Mouse (Mus musculus) v-Abl transformed pro-B cells (cell line): ENCODE data around the gene Mia3.
"Not testable (repeated sequence)": the region's sequence is repeated elsewhere in the genome, so short reads cannot be mapped to it uniquely, and the experiment has no call there.

Experiments used
- in situ Hi-C, 2 experiments: fragments of 400-800 bp; cut with MboI; formaldehyde crosslinking; loops; one replicate each; pipeline ENCODE4 v1.15.1; 2025; ENCODE audit not compliant: unreplicated experiment in 2 of 2

The Mia3 gene

GRCm38 (mm10) chr1:183345817-183346195, 23.5 kb downstream of the Mia3 start:
- in situ Hi-C loops, result loop anchor here in 1 of 2 experiments (5.0 kb wide), 1 partner anchor 1856 kb away; the partner anchor contains the start of gene Rab3gap2

GRCm38 (mm10) chr1:183344886-183345816, 24.2 kb downstream of the Mia3 start:
- in situ Hi-C loops, result loop anchor here in 1 of 2 experiments (5.0 kb wide), 1 partner anchor 1857 kb away; the partner anchor contains the start of gene Rab3gap2

GRCm38 (mm10) chr1:183342902-183343301, 26.5 kb downstream of the Mia3 start:
- in situ Hi-C loops, result not testable (repeated sequence)

- in situ Hi-C loops, result no loop called here
These were observed 42.2 kb downstream of the Mia3 start for GRCm38 (mm10) chr1:183327171-183327570.

- in situ Hi-C loops, result loop anchor here in 1 of 2 experiments (25.0 kb wide), 1 partner anchor 1888 kb away; the partner anchor contains the start of gene Rab3gap2
These were observed 44.9 kb downstream of the Mia3 start for GRCm38 (mm10) chr1:183324433-183324832.

GRCm38 (mm10) chr1:183323923-183324322, 45.4 kb downstream of the Mia3 start:
- in situ Hi-C loops, result loop anchor here in 1 of 2 experiments (25.0 kb wide), 1 partner anchor 1888 kb away; the partner anchor contains the start of gene Rab3gap2

- in situ Hi-C loops, result loop anchor here in 1 of 2 experiments (25.0 kb wide), 1 partner anchor 1890 kb away; the partner anchor contains the start of gene Rab3gap2
These were observed 46.9 kb downstream of the Mia3 start for GRCm38 (mm10) chr1:183322496-183322895.

- in situ Hi-C loops, result loop anchor here in 1 of 2 experiments (25.0 kb wide), 1 partner anchor 1892 kb away; the partner anchor contains the start of gene Rab3gap2
These were observed 48.6 kb downstream of the Mia3 start for GRCm38 (mm10) chr1:183320708-183321107.

GRCm38 (mm10) chr1:183315783-183316182, 53.6 kb downstream of the Mia3 start:
- in situ Hi-C loops, result loop anchor here in 1 of 2 experiments (25.0 kb wide), 1 partner anchor 1897 kb away; the partner anchor contains the start of gene Rab3gap2

- in situ Hi-C loops, result loop anchor here in 1 of 2 experiments (25.0 kb wide), 1 partner anchor 1900 kb away; the partner anchor contains the start of gene Rab3gap2
These were observed 57.3 kb downstream of the Mia3 start for GRCm38 (mm10) chr1:183312076-183312475.

GRCm38 (mm10) chr1:183309601-183310000, 59.8 kb downstream of the Mia3 start:
- in situ Hi-C loops, result loop anchor here in 1 of 2 experiments (25.0 kb wide), 1 partner anchor 1903 kb away; the partner anchor contains the start of gene Rab3gap2

GRCm38 (mm10) chr1:183308476-183308875, 60.9 kb downstream of the Mia3 start:
- in situ Hi-C loops, result loop anchor here in 1 of 2 experiments (25.0 kb wide), 1 partner anchor 1904 kb away; the partner anchor contains the start of gene Rab3gap2

GRCm38 (mm10) chr1:183307555-183307954, 61.8 kb downstream of the Mia3 start:
- in situ Hi-C loops, result loop anchor here in 1 of 2 experiments (25.0 kb wide), 1 partner anchor 1905 kb away; the partner anchor contains the start of gene Rab3gap2

GRCm38 (mm10) chr1:183299161-183299560, 70.2 kb downstream of the Mia3 start:
- in situ Hi-C loops, result loop anchor here in 1 of 2 experiments (10.0 kb wide), 1 partner anchor 1436 kb away; the partner anchor contains the start of gene Hlx

GRCm38 (mm10) chr1:183297886-183298489, 71.4 kb downstream of the Mia3 start:
- in situ Hi-C loops, result loop anchor here in 1 of 2 experiments (10.0 kb wide), 1 partner anchor 1437 kb away; the partner anchor contains the start of gene Hlx

GRCm38 (mm10) chr1:183297473-183297885, 71.9 kb downstream of the Mia3 start:
- in situ Hi-C loops, result loop anchor here in 1 of 2 experiments (10.0 kb wide), 1 partner anchor 1437 kb away; the partner anchor contains the start of gene Hlx

- in situ Hi-C loops, result loop anchor here in 1 of 2 experiments (10.0 kb wide), 1 partner anchor 1438 kb away; the partner anchor contains the start of gene Hlx
These were observed 72.4 kb downstream of the Mia3 start, which contains the start of gene Brox for GRCm38 (mm10) chr1:183296877-183297383. Gene Brox (minus strand): TSS chr1:183297269.

- in situ Hi-C loops, result loop anchor here in 1 of 2 experiments (10.0 kb wide), 1 partner anchor 1438 kb away; the partner anchor contains the start of gene Hlx
These were observed 72.9 kb downstream of the Mia3 start, which contains the start of gene Aida for GRCm38 (mm10) chr1:183296465-183296864. Gene Aida (plus strand): TSS chr1:183296590.

- in situ Hi-C loops, result no loop called here
These were observed 79.8 kb downstream of the Mia3 start for GRCm38 (mm10) chr1:183289576-183289975.
